Mouse (Mus musculus): Measurements from ENCODE around the gene Eif6.

The Eif6 gene

DNA sequence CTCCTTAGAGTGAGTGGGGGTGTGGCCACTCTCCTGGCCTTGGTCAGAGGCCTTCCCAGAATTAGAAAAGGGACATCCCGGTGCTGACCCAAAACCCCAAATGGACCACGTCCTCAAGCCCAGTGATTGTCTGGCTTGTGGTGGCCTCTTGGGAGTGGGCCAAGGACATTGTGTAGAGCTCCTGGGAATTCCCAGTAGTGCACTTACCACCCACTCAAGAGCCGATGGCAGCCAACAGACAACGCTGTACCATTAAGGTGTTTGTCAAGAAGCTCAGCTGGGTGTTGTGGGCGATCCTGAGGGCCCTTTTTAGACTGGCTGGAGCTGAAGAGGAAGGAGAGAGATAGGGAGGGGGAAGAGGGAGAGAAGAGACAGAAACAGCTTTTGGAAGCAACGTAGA is 42.2 kb downstream of the Eif6 start:
- no peak for DNase-seq

DNA sequence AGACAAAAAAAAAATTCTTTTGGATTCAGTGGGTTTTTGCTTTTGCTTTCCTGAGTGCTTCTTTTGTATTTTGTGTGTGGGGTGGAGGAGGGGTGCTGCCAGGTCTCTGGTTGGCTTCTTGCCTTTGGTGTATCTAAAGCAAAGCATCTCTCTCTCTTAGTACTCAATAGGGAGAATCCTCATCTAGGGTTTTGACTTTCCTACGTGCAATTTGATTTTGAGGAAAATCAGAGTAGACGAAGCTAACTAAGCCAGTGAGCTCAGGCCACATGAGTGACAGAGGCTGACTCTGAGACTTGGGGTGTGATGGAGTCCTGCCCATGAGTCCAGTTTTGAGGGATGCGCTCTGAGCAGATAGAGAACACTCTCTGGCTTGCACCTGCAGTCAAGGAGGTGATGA is 47.2 kb downstream of the Eif6 start:
- DNase-seq: no peak

DNA sequence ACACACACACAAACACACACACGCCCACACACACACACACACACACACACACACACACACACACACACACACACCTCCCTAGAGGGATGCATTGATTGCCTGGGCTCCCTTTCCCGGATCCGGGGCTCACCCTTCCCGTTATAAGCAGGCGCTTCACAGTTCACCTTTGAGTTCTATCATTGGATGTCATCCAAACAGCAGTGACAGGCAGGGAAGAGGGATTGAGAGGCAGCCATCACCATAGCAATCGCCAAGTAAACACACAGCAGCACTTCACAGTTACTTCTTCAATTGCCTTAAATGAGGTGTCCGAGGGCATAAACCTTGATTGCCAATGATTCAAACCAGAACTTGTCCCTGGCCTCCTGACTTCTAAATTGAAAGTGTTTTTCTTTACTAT is 47.7 kb downstream of the Eif6 start:
- DNase-seq: no peak

DNA sequence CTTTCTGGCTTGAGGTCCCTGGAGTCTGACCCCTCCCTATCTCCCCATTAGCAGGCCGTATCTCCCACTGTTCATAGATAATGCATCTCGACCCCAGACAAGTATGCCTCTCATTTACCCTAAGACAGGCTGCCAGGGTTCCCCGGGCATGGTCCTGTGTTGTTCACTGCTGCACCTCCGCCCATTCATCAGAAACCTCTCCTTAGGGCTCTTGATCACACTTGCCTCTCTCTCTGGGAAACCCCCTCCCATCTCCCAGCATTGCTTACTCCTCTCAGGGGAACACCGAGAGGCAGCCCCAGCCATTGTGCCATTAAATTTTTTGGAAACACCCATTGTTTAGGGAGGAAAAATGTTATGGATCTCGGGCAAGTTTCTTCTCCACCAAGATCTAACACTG is 48.7 kb downstream of the Eif6 start:
- no peak for DNase-seq

DNA sequence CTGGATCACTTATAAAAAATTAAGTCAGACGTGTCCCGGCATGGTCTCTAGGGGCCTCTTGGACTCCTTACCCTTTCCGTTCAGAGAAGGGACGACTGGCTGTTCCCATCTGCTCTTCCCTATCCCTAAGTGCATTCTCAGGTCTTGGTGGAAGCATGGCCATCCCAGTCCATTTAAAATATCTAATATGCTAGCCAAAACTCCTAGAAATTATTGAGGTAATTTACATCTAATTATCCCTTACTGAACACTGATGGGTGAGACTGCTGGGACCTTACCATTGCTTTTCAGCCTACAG is 49.1 kb downstream of the Eif6 start:
- DNase-seq: no peak

DNA sequence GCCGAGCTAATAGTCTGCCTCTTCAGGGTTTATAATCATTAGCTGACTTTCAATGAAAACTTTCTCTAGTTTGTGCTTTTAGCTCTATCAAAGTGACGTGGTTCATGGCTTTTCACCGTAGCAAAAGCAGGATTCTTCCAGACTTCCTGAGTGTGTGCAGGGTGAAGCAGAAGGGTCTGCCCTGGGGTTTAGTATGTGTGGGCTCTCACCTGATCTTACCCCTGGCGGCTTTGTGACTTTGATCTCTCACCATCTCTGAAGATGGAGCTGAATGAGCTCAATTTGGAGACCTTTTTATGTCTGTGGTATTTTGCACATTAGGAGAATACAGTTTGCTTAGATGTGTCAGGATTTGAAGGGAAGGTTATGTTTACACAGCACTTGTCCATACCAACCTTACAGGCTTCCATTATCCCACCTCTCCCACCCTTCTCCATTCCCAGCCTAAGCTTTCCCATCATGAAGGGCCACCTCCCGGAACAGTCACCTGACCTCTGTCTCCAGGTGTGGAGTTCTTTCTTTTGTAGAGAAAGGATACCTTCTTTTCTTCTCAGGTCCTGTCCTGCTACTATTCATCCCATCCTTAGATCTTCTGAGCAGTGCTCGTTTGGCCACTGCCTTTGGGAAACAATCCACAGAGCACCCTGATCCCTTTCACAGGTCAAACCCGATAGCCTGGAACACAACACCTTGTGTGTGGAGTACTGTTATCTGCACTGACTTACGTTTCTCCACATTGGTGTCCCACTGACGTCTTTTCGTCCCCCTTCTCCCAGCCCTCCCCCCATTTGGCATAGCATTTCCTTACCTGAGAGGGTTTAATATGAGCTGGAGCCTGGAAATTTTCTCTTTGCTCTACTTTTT is 49.7 kb downstream of the Eif6 start:
- DNase-seq: no peak

DNA sequence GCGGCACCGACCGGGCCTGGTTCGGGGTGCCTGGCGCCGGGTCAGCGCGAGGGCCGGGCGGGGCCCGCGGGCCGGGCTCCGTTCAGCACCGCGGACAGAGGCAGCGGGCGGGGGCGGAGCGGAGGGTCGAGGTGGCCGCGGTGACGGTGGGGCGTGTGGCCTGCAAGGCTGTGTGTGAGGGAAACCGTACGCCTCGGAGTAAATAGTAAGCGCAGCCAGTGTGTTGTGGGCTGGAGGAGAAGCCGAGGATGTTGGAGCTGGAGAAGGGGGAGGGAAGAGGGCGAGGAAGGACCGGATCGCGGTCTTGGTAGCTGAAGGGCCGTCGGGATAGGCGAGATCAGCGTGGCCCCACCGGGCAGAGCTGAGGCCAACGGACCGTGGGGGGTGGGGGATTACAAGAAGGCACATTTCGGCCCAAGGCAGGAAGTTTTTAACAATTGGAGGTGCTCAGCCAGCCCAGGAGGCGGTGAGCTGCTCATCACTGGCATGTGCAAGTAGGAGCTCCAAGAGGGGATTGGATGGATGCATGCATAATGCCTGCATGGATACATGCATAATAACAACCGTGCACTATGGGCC is 51.0 kb downstream of the Eif6 start:
- no peak for DNase-seq

DNA sequence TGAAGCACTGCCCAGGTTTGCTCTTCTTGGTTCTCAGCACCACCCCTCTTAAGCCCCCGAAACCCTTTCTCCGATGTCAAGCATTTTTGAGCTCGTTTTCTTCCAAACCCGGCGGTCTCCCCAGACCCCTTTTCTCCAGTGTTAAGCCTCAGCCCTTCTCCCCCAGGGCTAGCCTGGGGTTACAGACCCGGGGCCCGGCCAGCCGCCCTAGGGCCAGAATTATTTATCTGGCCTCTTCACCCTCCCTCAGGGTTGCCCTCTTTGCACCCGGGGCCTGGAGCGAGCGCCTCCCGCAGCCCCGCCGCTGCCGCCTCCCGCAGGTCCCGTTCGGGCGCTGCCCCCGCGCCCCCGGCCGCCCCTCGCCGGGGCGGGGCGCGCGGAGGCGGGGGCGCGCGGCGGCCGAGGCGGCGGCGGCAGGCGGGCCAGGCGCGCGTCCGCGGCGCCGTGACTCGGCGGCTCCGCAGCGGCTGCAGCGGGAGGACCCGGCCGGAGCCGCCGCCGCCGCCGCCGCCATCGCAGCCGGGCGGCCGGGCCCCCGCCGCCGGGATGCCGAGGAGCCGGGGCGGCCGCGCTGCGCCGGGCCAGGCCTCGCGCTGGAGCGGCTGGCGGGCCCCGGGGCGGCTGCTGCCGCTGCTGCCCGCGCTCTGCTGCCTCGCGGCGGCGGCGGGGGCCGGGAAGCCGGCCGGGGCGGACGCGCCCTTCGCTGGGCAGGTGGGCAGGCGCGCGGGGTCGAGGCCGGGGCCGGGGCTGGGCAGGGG is 51.6 kb downstream of the Eif6 start, which contains the start of gene Mmp24:
TSS of gene Mmp24 (plus strand) at position 416 of the 758 bp plus-strand sequence.
- DNase-seq: no peak

DNA sequence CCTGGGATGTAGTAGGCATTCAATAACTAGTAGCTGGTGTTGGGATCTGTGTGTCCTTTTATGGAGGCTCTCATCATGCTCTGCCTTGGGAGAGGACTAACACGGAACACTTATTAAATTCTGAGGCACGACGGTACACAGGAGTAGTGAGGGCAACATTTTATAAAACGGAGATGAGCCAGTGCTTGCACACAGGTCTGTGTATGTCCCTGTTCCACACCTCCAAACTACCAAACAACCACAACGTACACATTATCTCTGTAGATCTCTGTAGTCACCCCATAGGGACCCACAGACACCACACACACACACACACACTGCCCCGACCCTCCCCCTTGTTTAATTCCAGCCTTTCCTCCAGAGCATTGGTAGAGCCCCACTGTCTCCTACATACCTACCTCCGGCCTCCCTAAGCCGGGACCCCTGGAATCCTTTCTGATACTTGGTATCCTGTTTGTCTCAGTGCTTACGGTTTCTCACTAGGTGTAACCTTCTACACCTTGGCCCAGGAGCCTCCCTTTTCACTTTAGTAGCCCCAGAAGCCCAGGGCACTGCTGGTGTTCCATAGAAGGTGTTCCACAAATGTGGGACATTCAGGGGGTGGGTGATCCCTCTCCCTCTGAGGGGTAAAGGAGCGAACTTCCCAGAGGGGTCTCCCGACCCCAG is 52.3 kb downstream of the Eif6 start:
- DNase-seq: no peak

DNA sequence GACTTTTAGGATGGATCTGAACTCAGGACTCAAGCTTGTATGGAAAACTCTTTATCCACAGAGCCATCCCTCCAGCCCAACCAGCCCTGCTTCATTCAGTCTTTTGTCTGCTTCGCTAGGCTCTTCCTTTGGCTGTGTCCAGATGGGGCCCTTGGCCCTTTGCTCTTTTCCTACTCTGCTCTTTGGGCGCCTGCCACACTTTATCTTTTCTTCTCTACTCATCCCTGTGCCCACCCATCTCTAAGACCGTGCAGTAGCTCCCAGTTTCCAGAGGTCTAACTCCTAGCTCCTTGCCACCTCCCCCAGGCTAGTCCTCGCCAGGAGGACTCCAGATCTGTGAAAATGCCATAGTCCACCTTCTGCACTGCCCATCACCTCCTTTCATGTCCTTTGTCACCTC is 53.1 kb downstream of the Eif6 start:
- no peak for DNase-seq

All from thymus, adult 18-20 months (tissue).